ENCODE assay signal across 14 mouse cellular contexts in the genomic region with DNA sequence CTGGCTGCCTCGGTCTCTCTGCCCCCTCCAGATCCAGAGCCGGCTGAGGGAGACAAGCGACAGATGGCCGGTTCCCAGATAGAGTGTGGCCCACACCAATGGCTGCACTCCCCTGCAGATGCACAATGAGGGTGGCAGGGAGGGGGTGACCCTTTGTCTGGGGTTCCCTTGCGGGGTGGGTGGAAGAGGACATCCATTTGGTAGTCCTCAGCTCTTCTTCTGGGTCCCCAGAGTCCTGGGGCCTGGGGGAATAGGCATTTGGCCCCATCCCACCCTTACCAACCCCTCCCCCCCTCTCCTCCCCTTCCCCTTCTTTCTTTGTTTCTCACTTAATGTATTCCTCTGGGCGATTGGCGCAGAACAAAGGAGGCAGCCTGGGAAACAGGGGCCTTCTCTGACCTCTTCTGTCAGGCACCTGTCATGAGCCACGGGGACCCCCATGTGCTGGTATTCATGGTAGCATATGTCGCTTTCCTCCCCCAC. TPM values are rescaled to one million over a fixed set of nuclear protein-coding genes. Genes with fewer than 3 reads are reported as not detected.
A peak's percentile ranks its signal among the peaks of the same experiment; 100 is the strongest.
DNase-seq lines count a peak whose midpoint lies in the region; ATAC-seq lines count a peak whose summit lies in the region.
"Had no signal": no experiment of that assay in that cellular context is flagged by ENCODE, and none has a peak within 500 bp of the region (broad histone marks: within the 10 kb centered on the region; RNA-seq: fewer than 3 reads in every experiment).

No protein-coding gene starts in this region.

- WGBS in forebrain, embryonic 14.5 days: 6% methylated on average over 9 of the region's 9 CpGs
- 13% methylated on average over 9 of the region's 9 CpGs for WGBS in midbrain, embryonic 10.5 days
- 16% methylated on average over 9 of the region's 9 CpGs for WGBS in neural tube, embryonic 15.5 days

- peaks cover 63% of the 10 kb centered on the region for H3K36me3 ChIP-seq in forebrain, embryonic 14.5 days (ENCODE audit: control insufficient read depth, insufficient read depth, low read length)
- H3K36me3 ChIP-seq in midbrain, embryonic 10.5 days: peaks cover 90% of the 10 kb centered on the region
- peaks cover 50% of the 10 kb centered on the region for H3K36me3 ChIP-seq in neural tube, embryonic 15.5 days
- H3K36me3 ChIP-seq: lung, embryonic 15.5 days had no signal

- H3K4me2 ChIP-seq in forebrain, embryonic 14.5 days (ENCODE audit: low read length): no peak overlapping the region
- no peak overlapping the region for H3K4me2 ChIP-seq in neural tube, embryonic 15.5 days
- H3K4me2 ChIP-seq: limb, embryonic 13.5 days; lung, embryonic 15.5 days had no signal

- peak overlapping the region; percentile 96 for H3K27ac ChIP-seq in forebrain, embryonic 14.5 days (ENCODE audit: low read depth, low read length)
- H3K27ac ChIP-seq in midbrain, embryonic 10.5 days (replicated peaks): peak overlapping the region; percentile 98
- H3K27ac ChIP-seq in neural tube, embryonic 15.5 days (replicated peaks): peak overlapping the region; percentile 33; the same call in 1 of the 2 replicates
- H3K27ac ChIP-seq: limb, embryonic 13.5 days; lung, embryonic 15.5 days had no signal

- peak; percentile 41 to 43 for DNase-seq in cerebellum, postnatal 14 days
- DNase-seq in cerebellum, adult 9-10 months: no peak
- peak; percentile 88 for DNase-seq in forebrain, embryonic 14.5 days (ENCODE audit: low spot score)
- peak; percentile 84 for DNase-seq in midbrain, embryonic 10.5 days (ENCODE audit: low spot score)
- no peak for DNase-seq in T-cell, adult 2 months (ENCODE audit: low spot score)
- DNase-seq in heart, adult 9 months (ENCODE audit: low spot score in 2 of 2): no peak
- DNase-seq: adrenal gland, postnatal 14 days; cerebellum, adult 18-20 months; heart, postnatal 14 days; kidney, adult 8-10 months had no signal

- H3K9me3 ChIP-seq in forebrain, embryonic 14.5 days (replicated peaks; ENCODE audit: control insufficient read depth, low read length): no peaks in the 10 kb centered on the region
- no peaks in the 10 kb centered on the region; the same call in 1 of the 2 replicates for H3K9me3 ChIP-seq in midbrain, embryonic 10.5 days (replicated peaks)
- no peaks in the 10 kb centered on the region for H3K9me3 ChIP-seq in neural tube, embryonic 15.5 days (replicated peaks)
- H3K9me3 ChIP-seq: limb, embryonic 13.5 days; lung, embryonic 15.5 days had no signal

- peak overlapping the region; percentile 38 for H3K9ac ChIP-seq in forebrain, embryonic 14.5 days (ENCODE audit: low read length)
- 0 out of 2 replicates have a peak overlapping the region, but pooled peaks have one; percentile 7 for H3K9ac ChIP-seq in neural tube, embryonic 15.5 days (replicated peaks)
- H3K9ac ChIP-seq: limb, embryonic 13.5 days; lung, embryonic 15.5 days had no signal

- peaks cover 20% of the 10 kb centered on the region for H3K4me1 ChIP-seq in forebrain, embryonic 14.5 days (ENCODE audit: control insufficient read depth, insufficient read depth, low read length)
- peaks cover 84% of the 10 kb centered on the region for H3K4me1 ChIP-seq in midbrain, embryonic 10.5 days
- H3K4me1 ChIP-seq in neural tube, embryonic 15.5 days: peaks cover 24% of the 10 kb centered on the region

- no peaks in the 10 kb centered on the region for H3K27me3 ChIP-seq in forebrain, embryonic 14.5 days (replicated peaks; ENCODE audit: control insufficient read depth, insufficient read depth, low read length)
- H3K27me3 ChIP-seq in midbrain, embryonic 10.5 days (ENCODE audit: low read depth, poor library complexity, severe bottlenecking): no peaks in the 10 kb centered on the region
- no peaks in the 10 kb centered on the region for H3K27me3 ChIP-seq in neural tube, embryonic 15.5 days (replicated peaks)
- H3K27me3 ChIP-seq: limb, embryonic 13.5 days; lung, embryonic 15.5 days had no signal

- H3K4me3 ChIP-seq in forebrain, embryonic 14.5 days (ENCODE audit: low read depth, low read length): no peak overlapping the region
- H3K4me3 ChIP-seq in midbrain, embryonic 10.5 days: peak overlapping the region; percentile 40
- no peak overlapping the region for H3K4me3 ChIP-seq in neural tube, embryonic 15.5 days (replicated peaks)
- H3K4me3 ChIP-seq: limb, embryonic 13.5 days; lung, embryonic 15.5 days had no signal

- ATAC-seq in forebrain, embryonic 14.5 days: peak; percentile 87
- no peak for ATAC-seq in neural tube, embryonic 15.5 days (ENCODE audit: low FRiP score)
- ATAC-seq in megakaryocyte, adult 5-6 weeks (ENCODE audit: poor library complexity, severe bottlenecking): no peak

RNA-seq across cellular contexts. Expression of a gene that starts 34.7 kb away (rescaled TPM):
- polyA plus RNA-seq in forebrain, embryonic 14.5 days (2014; fragmentation: Nextera tagmentation; extraction: Ambion mirVana): 9.6 and 11.6 TPM in 2 replicates
- 14.1 and 18.2 TPM in 2 replicates for polyA plus RNA-seq in midbrain, embryonic 10.5 days (2016; fragmentation: Nextera tagmentation; extraction: Ambion mirVana)
- 10.6 and 11.1 TPM in 2 replicates for polyA plus RNA-seq in neural tube, embryonic 15.5 days (2015; fragmentation: Nextera tagmentation; extraction: Ambion mirVana)
- 0.67 and 1.1 TPM in 2 replicates for total RNA-seq in megakaryocyte, adult 5-6 weeks (2015)
- 0.48 and 0.98 TPM in 2 replicates for total RNA-seq in megakaryocyte, adult 5-6 weeks (2017)

RNA-seq across cellular contexts. Expression of a gene that starts 49.8 kb away (rescaled TPM):
- 35.7 and 47.9 TPM in 2 replicates for polyA plus RNA-seq in forebrain, embryonic 14.5 days (2014; fragmentation: Nextera tagmentation; extraction: Ambion mirVana)
- 34.6 and 37.7 TPM in 2 replicates for polyA plus RNA-seq in midbrain, embryonic 10.5 days (2016; fragmentation: Nextera tagmentation; extraction: Ambion mirVana)
- polyA plus RNA-seq in neural tube, embryonic 15.5 days (2015; fragmentation: Nextera tagmentation; extraction: Ambion mirVana): 30.1 and 33.0 TPM in 2 replicates
- 66.6 and 69.0 TPM in 2 replicates for total RNA-seq in megakaryocyte, adult 5-6 weeks (2015)
- 88.5 and 97.9 TPM in 2 replicates for total RNA-seq in megakaryocyte, adult 5-6 weeks (2017)

RNA-seq across cellular contexts. Expression of a gene that starts 50.8 kb away (rescaled TPM):
- polyA plus RNA-seq in forebrain, embryonic 14.5 days (2014; fragmentation: Nextera tagmentation; extraction: Ambion mirVana): 26.6 and 31.6 TPM in 2 replicates
- 48.9 and 56.8 TPM in 2 replicates for polyA plus RNA-seq in midbrain, embryonic 10.5 days (2016; fragmentation: Nextera tagmentation; extraction: Ambion mirVana)
- 23.4 and 25.4 TPM in 2 replicates for polyA plus RNA-seq in neural tube, embryonic 15.5 days (2015; fragmentation: Nextera tagmentation; extraction: Ambion mirVana)
- total RNA-seq in megakaryocyte, adult 5-6 weeks (2015): 68.0 and 75.8 TPM in 2 replicates
- total RNA-seq in megakaryocyte, adult 5-6 weeks (2017): 124 and 135 TPM in 2 replicates

Comparison
In these comparisons a context has a peak if more than half of its experiments do, and no peak if none do; other contexts are left out.
1. DNase-seq: peak in cerebellum, postnatal 14 days (2 of 2), forebrain, embryonic 14.5 days (single experiment) and midbrain, embryonic 10.5 days (single experiment); none in cerebellum, adult 9-10 months (single experiment), T-cell, adult 2 months (single experiment) and heart, adult 9 months (0 of 2).
2. H3K27ac ChIP-seq: peak in every context shown above with its lines; median percentile 98 in midbrain, embryonic 10.5 days; 96 in forebrain, embryonic 14.5 days; 33 in neural tube, embryonic 15.5 days.